Mouse (Mus musculus) hindbrain, embryonic 13.5 days (tissue): ENCODE measurements around the gene Eras. TPM values are rescaled to one million over a fixed set of nuclear protein-coding genes. Genes with fewer than 3 reads are reported as not detected.

Experiments used
- ATAC-seq: fragments of 200-750 bp; cut with Nextera tagmentation; 2 replicates; pipeline ENCODE4 v1.8.0; 2017; ENCODE audit warnings: moderate TSS enrichment; ENCODE audit not compliant: low FRiP score
- H3K27ac ChIP-seq: fragments of 300-500 bp; sonication (generic); 2 replicates; pipeline ENCODE4 v1.5.1; 2015; ENCODE audit warnings: inconsistent platforms, mild to moderate bottlenecking, moderate library complexity
- H3K27me3 ChIP-seq: fragments of 300-500 bp; sonication (generic); 2 replicates; pipeline ENCODE4 v1.6.1; 2015; ENCODE audit warnings: mild to moderate bottlenecking, inconsistent platforms
- H3K36me3 ChIP-seq: fragments of 300-500 bp; sonication (generic); 2 replicates; pipeline ENCODE4 v1.6.1; 2015; ENCODE audit warnings: mild to moderate bottlenecking, inconsistent platforms
- H3K4me1 ChIP-seq: fragments of 300-500 bp; sonication (generic); replicated peaks from 2 replicates; pipeline ENCODE4 v1.6.1; 2015; ENCODE audit warnings: inconsistent platforms
- H3K4me2 ChIP-seq: fragments of 300-500 bp; sonication (generic); 2 replicates; pipeline ENCODE4 v1.6.1; 2015; ENCODE audit warnings: inconsistent platforms, mild to moderate bottlenecking, moderate library complexity
- H3K4me3 ChIP-seq: fragments of 300-500 bp; sonication (generic); 2 replicates; pipeline ENCODE4 v1.5.1; 2015; ENCODE audit warnings: mild to moderate bottlenecking, inconsistent platforms
- H3K9ac ChIP-seq: fragments of 300-500 bp; sonication (generic); 2 replicates; pipeline ENCODE4 v1.6.1; 2015; ENCODE audit warnings: mild to moderate bottlenecking, inconsistent platforms
- H3K9me3 ChIP-seq: fragments of 300-500 bp; sonication (generic); 2 replicates; pipeline ENCODE4 v1.6.1; 2016; ENCODE audit warnings: inconsistent platforms
- WGBS: fragments of 180-500 bp; shearing (Covaris S2); methylation state at CpG from one replicate; pipeline ENCODE4 v1.1.7; 2015; 5-methylcytosine and 5-hydroxymethylcytosine counted together
- polyA plus RNA-seq: library from polyadenylated mRNA; unstranded; fragments of >200 nt; fragmentation: Nextera tagmentation; extraction: Ambion mirVana; gene quantifications from 2 replicates; pipeline ENCODE4 v1.2.1, GENCODE M21; 2015

Gene Eras
- polyA plus RNA-seq = 0.16 TPM in 1 of 2 replicates, not detected in the other

DNA sequence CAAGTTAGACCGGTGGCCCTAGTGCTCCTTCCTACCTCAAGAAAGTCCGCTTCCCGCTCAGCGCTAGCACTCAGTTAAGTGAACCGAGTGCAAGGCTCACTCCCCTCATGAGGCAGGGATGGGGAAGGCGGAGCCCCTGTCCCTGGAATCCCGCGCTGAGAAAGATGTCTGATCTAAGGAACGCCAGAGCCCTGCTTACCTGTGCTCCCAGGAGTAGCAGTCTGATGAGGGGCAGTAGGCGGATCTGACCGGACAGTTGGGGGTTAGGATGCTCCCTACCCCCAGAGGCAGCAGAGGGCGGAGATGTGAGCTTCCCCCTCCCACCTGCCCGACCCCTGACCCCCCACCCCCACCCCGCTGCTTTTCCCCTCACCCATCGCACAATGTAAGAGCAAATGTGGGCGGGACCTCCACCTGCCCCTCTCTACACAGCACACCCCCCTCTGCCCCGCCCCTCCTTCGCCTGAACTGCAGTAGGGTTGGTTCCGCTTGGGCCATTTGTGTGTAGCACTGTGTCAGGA is at the start of gene Eras:
Eras (minus strand) TSS at position 338 of the 521 bp plus-strand sequence.
- peaks cover 38% of the 10 kb centered on the region for H3K27me3 ChIP-seq
- no peak within 1 kb of the TSS for H3K4me3 ChIP-seq
- H3K36me3 ChIP-seq = peaks cover 44% of the 10 kb centered on the region
- H3K27ac ChIP-seq = no peak within 1 kb of the TSS
- no peak within 1 kb of the TSS for H3K9ac ChIP-seq
- no peak within 1 kb of the TSS for H3K4me2 ChIP-seq
- ATAC-seq = 0 out of 2 replicates have a peak, but pooled peaks have one; percentile 26
- 23% methylated on average over 19 of the region's 19 CpGs for WGBS
- H3K4me1 ChIP-seq = peaks cover under 1% of the 10 kb centered on the region
- H3K9me3 ChIP-seq = no peaks in the 10 kb centered on the region; the same call in 1 of the 2 replicates

DNA sequence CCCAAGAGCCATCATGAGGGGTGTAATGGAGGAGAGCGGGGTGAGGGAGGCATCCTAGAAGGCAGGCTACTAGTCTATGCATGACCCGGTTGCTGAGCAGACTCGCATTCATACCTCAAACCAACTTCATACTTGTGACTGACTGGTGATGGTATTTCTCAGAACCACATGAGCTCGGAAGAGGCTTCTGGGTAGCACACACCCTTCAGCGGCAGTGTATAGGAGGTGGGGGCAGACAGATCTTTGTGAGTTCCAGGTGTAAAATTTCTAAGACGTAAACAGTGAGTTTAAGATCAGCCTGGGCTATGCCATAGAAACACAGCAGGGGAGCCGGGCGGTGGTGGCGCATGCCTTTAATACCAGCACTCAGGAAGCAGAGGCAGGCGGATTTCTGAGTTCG is 49.5 kb upstream of the Eras start, which contains the start of gene Gata1:
Gata1 (minus strand) TSS at position 180 of the 400 bp plus-strand sequence.
- Histone ChIP-seq H3K4me1 (no peaks in the 10 kb centered on the region), H3K4me2 (no peak within 1 kb of the TSS), H3K4me3 (no peak within 1 kb of the TSS), H3K36me3 (no peaks in the 10 kb centered on the region), H3K27ac (no peak within 1 kb of the TSS), H3K9me3 (no peaks in the 10 kb centered on the region), H3K27me3 (no peaks in the 10 kb centered on the region), H3K9ac (no peak within 1 kb of the TSS)
- ATAC-seq = no peak
- WGBS = 89% methylated on average over 11 of the region's 11 CpGs

DNA sequence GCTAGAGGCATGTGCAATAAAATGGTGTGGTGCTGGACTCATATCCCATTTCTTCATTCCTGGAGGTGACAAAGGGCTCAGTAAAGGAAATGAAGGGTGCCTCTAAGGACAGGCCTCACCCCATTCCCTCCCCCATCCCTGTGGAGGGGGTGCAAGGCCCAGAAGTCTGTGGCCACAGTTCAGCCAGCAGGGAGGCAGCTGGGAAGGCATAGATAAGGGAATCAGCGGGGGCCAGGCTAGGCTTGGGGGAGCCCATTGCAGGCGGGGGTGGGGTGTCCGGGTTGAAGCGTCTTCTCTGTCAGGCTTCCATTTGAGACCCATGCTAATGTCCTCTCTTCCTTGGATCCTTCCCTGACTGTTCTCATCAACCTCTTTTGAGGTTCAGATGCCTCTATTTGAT is 42.9 kb upstream of the Eras start:
- Histone ChIP-seq H3K4me3 (no peak overlapping the region), H3K9me3 (no peaks in the 10 kb centered on the region)
- 53% methylated on average over 3 of the region's 4 CpGs for WGBS

DNA sequence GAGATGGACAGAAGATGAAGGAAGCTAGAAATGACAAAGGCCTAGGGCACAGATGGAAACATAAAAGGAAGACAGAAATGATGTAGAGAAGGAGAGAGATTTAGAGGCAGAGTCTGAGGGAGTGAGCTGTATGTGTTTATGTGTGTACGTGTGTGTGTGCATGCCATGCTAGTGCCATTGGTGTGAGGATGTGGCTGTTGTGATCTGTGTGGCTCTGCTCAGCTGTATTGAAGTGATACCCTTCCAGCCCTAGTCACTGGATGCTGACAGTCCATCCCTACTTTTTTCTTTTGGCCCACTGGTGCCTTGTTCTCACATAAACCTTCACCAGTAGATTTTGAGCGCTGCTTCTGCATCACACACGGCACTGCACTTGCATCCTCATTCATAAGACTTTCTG is 40.5 kb upstream of the Eras start:
- Histone ChIP-seq H3K36me3 (no peaks in the 10 kb centered on the region), H3K4me1 (no peaks in the 10 kb centered on the region), H3K9me3 (no peaks in the 10 kb centered on the region), H3K4me3 (no peak overlapping the region), H3K27me3 (no peaks in the 10 kb centered on the region), H3K9ac (no peak overlapping the region), H3K27ac (no peak overlapping the region), H3K4me2 (no peak overlapping the region)
- ATAC-seq = no peak
- 86% methylated on average over 3 of the region's 3 CpGs for WGBS

More for the DNA sequence above, 42.9 kb upstream of the Eras start:
- no peak for ATAC-seq
- H3K27ac ChIP-seq = no peak overlapping the region
- no peaks in the 10 kb centered on the region for H3K4me1 ChIP-seq
- no peak overlapping the region for H3K9ac ChIP-seq
- no peak overlapping the region for H3K4me2 ChIP-seq
- H3K27me3 ChIP-seq = no peaks in the 10 kb centered on the region
- H3K36me3 ChIP-seq = no peaks in the 10 kb centered on the region

DNA sequence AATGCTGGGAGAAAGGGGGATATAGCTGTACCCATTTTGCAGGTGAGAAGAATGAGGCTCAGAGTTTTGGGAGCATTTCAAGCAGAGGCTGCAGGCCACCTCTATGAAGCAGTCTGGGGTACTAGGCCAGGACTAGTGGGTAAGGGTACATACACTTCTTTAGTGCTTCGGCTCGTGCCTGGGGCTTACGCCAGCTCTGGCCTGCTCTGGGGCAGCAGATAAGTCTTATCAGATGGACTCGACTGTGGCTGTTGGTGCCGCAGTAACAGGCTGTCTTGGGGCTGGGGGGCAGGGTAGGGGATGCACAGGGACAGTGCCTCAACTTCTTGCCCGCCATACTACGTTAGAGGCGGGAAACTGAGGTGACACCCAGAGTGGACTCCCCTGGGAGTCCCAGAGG is 39.8 kb upstream of the Eras start:
- H3K9ac ChIP-seq = no peak overlapping the region
- 84% methylated on average over 8 of the region's 8 CpGs for WGBS
- no peaks in the 10 kb centered on the region for H3K9me3 ChIP-seq
- H3K4me1 ChIP-seq = no peaks in the 10 kb centered on the region
- no peak overlapping the region for H3K27ac ChIP-seq
- H3K27me3 ChIP-seq = no peaks in the 10 kb centered on the region
- ATAC-seq = no peak
- H3K36me3 ChIP-seq = no peaks in the 10 kb centered on the region
- H3K4me3 ChIP-seq = no peak overlapping the region
- H3K4me2 ChIP-seq = no peak overlapping the region

DNA sequence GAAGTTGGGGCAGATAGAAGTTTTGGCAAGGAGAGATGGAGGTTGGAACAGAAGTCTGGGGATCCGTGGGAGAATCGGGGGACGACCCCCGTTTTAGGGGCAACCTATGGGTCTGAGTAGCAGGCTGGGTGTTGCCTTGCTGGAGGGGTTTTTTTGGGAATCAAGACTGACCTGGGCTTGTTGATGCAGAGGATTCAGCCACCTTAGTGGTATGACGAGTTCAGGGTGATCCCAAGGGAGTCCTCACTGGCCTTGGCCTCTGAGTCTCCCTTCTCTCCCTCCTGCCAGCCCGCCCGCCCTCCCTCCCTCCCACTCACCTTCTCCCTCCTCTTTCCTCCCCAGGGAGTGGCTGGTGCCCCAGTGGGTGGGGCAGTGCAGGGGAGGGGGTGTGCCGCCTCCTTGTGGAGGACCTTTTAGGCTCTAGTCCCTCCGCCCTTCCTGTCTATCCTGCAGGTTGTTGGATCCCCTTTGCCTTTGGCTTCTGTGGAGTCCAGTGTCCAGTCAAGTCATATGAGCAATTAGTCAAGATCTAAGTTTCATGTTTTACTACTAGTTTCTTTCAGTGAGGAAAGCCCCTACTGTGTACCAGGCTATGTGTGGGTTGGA is 39.3 kb upstream of the Eras start:
- no peak for ATAC-seq

DNA sequence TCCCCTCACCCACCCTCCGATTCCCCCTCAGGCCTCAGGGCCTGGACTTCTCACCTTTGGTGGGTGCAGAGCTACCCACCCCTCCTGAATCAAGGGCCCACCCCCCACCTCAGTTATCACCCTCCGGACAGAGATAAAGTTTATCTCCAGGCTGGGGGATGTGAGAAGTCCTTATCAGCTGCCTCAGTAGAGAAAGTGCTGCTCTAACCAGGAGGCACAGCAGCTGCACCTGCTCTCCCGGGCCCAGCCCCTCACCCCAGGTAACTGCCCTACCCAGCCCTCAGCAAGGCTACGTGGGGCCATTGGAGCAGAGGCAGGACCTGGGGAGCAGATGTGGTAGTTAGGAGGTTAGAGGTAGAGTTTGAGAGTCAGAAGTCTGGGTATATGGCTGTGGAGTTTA is 37.8 kb upstream of the Eras start:
- Histone ChIP-seq H3K9ac (no peak overlapping the region), H3K4me3 (no peak overlapping the region), H3K27ac (no peak overlapping the region), H3K36me3 (no peaks in the 10 kb centered on the region), H3K4me2 (no peak overlapping the region), H3K27me3 (no peaks in the 10 kb centered on the region), H3K9me3 (peaks cover 3% of the 10 kb centered on the region; the same call in 1 of the 2 replicates), H3K4me1 (no peaks in the 10 kb centered on the region)
- WGBS = 88% methylated on average over 4 of the region's 4 CpGs
- ATAC-seq = no peak

More for the DNA sequence above, 39.3 kb upstream of the Eras start:
- Histone ChIP-seq H3K27ac (no peak overlapping the region), H3K4me1 (no peaks in the 10 kb centered on the region), H3K4me2 (no peak overlapping the region), H3K9me3 (no peaks in the 10 kb centered on the region), H3K4me3 (no peak overlapping the region), H3K9ac (no peak overlapping the region), H3K36me3 (no peaks in the 10 kb centered on the region), H3K27me3 (no peaks in the 10 kb centered on the region)
- 78% methylated on average over 6 of the region's 9 CpGs for WGBS

DNA sequence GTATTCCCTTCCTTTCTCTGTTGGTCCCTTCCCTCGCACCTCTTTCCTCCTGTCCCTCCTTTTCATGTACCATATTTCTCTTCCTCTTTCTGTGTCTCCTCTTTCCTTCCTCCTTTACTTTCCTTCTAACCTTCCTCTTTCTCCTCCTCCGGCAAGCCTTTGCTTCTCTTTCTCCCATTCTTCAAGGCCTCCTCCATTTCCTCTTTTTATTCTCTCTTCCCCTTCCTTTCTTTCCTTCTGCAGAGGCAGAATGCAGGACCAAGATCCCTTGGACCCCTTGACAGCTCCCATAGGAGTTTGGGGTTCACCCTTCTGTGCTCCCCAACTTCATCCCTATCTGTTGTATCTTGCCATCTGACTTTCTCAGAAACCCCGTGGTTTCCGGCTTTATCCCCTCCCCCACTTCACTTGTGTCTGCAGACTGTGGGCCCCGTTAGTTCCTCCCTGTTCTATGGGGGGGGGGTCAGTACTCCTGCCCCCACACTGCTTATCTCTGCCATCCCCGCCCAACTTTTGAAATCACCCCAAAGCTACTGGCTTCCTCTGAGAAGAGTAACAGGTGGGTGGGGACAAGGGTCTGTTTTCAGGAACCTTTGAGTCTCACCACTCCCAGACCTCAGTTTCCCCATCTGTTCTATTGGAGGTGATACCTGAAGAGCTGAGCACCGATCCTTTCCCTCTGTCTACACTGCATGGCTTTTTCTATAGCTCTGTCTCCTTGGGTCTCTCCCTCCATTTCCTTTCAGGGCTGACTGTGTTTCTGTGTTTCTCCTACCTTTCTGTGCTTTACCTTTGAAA is 35.6 kb upstream of the Eras start:
- ATAC-seq = no peak
- H3K4me2 ChIP-seq = no peak overlapping the region
- H3K36me3 ChIP-seq = no peaks in the 10 kb centered on the region
- no peak overlapping the region for H3K27ac ChIP-seq
- no peaks in the 10 kb centered on the region for H3K4me1 ChIP-seq
- no peak overlapping the region for H3K4me3 ChIP-seq
- H3K9me3 ChIP-seq = peaks cover 3% of the 10 kb centered on the region; the same call in 1 of the 2 replicates
- no peak overlapping the region for H3K9ac ChIP-seq
- 82% methylated on average over 7 of the region's 7 CpGs for WGBS
- no peaks in the 10 kb centered on the region for H3K27me3 ChIP-seq

DNA sequence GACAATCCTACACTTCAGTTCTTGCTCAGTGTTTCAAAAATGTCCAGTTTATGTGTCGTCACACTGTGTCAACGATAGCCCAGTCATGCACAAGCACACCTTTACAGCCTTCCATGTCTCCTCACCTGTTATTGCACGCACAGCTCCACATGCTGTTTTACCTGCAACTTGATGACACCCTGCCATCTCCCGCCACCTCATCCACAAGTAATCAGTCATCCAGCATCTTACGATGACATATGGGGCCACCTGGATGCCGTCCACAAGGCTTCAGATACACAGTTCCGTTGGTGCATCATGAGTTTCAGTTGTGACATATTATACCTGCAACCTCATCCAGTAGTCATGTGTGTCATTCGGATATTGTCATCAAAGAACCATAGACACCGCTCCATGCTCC is 30.5 kb upstream of the Eras start:
- H3K9me3 ChIP-seq = peaks cover 3% of the 10 kb centered on the region; the same call in 1 of the 2 replicates
- H3K36me3 ChIP-seq = no peaks in the 10 kb centered on the region
- H3K27me3 ChIP-seq = no peaks in the 10 kb centered on the region
- no peak overlapping the region for H3K9ac ChIP-seq
- no peaks in the 10 kb centered on the region for H3K4me1 ChIP-seq
- H3K27ac ChIP-seq = no peak overlapping the region
- no peak for ATAC-seq
- 93% methylated on average over 9 of the region's 9 CpGs for WGBS
- H3K4me3 ChIP-seq = no peak overlapping the region
- H3K4me2 ChIP-seq = no peak overlapping the region

DNA sequence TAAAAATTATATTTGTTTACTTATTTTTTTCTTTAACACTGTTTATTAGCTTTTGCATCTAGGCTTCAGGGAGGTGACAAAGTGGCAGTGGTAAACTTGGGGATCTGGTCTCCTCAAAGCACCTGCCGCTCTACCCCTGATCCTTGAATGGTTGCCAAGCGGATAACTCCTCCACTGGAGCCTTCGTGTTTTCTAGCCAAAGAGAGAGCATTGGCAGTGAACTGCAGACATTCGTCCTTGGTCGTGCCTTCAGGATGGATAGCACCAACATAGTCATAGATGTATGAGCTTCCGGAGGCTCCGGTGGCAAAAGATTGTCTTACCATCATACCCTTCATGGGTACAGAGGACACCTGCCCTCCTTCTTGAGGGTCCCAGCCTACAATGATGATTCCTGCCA is 21.7 kb upstream of the Eras start:
- WGBS = 94% methylated on average over 7 of the region's 7 CpGs
- H3K4me1 ChIP-seq = peaks cover 10% of the 10 kb centered on the region
- no peak overlapping the region for H3K27ac ChIP-seq
- H3K9me3 ChIP-seq = no peaks in the 10 kb centered on the region
- no peak overlapping the region for H3K4me2 ChIP-seq
- no peak overlapping the region for H3K9ac ChIP-seq
- peaks cover 4% of the 10 kb centered on the region; the same call in 1 of the 2 replicates for H3K36me3 ChIP-seq
- ATAC-seq = no peak
- H3K4me3 ChIP-seq = no peak overlapping the region
- H3K27me3 ChIP-seq = no peaks in the 10 kb centered on the region

DNA sequence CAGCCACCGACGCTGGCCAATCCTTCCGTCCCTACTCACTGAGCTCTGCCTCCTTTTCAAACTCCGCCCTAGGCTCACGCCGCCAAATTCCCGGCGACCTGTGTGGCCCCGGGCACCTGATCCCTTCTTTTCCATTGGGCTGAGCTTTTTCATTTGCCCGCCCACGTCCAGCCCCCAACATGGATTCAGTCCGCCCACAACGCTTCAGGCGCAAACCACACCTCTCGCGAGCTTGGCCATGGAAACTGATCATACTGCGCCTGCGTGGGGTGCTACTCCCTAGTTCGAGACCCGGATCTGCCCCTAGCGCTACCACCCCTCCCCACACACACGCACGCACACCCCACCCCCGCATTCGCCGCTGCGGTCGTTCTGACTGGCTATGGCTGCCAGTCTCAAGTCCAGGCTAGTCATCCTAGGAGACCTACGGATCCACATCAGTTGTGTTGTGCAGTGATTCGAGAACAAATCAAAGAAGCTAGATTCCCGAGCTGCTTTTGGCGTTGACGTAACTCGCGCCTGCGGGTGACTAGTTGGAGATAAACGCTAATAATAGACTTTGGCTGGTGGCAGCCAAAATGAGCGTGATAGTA is 19.6 kb upstream of the Eras start:
- peaks cover 13% of the 10 kb centered on the region for H3K36me3 ChIP-seq
- no peaks in the 10 kb centered on the region for H3K9me3 ChIP-seq
- H3K27ac ChIP-seq = peak overlapping the region; percentile 70
- H3K27me3 ChIP-seq = no peaks in the 10 kb centered on the region
- H3K4me2 ChIP-seq = peak overlapping the region; percentile 46
- WGBS = 15% methylated on average over 38 of the region's 38 CpGs
- H3K4me1 ChIP-seq = peaks cover 10% of the 10 kb centered on the region
- no peak; the same call in none of the 2 replicates for ATAC-seq
- H3K9ac ChIP-seq = peak overlapping the region; percentile 60; the same call in 1 of the 2 replicates
- H3K4me3 ChIP-seq = peak overlapping the region; percentile 46
